22 mouse cellular contexts compared by ENCODE assay signal in genomic region chr7:37685247-37685646, GRCm38 (mm10).
DNase-seq lines count a peak whose midpoint lies in the region; ATAC-seq and TF ChIP-seq lines count a peak whose summit lies in the region.
"Had no signal": no experiment of that assay in that cellular context is flagged by ENCODE, and none has a peak within 500 bp of the region (broad histone marks: within the 10 kb centered on the region; RNA-seq: fewer than 3 reads in every experiment).

No protein-coding gene starts in this region.

- H3K27ac ChIP-seq in cerebellum, adult 2 months (ENCODE audit: insufficient read depth, low read length) = peak overlapping the region; percentile 4
- H3K27ac ChIP-seq: embryonic facial prominence, embryonic 15.5 days; hindbrain, embryonic 14.5 days; intestine, embryonic 15.5 days; kidney, postnatal 0 days; midbrain, embryonic 12.5 days; stomach, postnatal 0 days had no signal

- H3K4me1 ChIP-seq in cerebellum, adult 2 months (ENCODE audit: control insufficient read depth, insufficient read depth, low read length) = peaks cover 28% of the 10 kb centered on the region
- H3K4me1 ChIP-seq: intestine, embryonic 15.5 days had no signal

- 11% methylated on average over 3 of the region's 3 CpGs for WGBS in cerebellum, adult 2 months

- H3K27me3 ChIP-seq in cerebellum, adult 2 months (ENCODE audit: control insufficient read depth, insufficient read depth, low read length) = no peaks in the 10 kb centered on the region
- H3K27me3 ChIP-seq: embryonic facial prominence, embryonic 15.5 days; heart, embryonic 12.5 days; intestine, embryonic 15.5 days; midbrain, embryonic 12.5 days had no signal

- DNase-seq in cerebellum, postnatal 4 days (ENCODE audit: low spot score in 2 of 2) = no peak
- DNase-seq in left cerebral cortex, postnatal 4 days = peak; percentile 54
- DNase-seq in left cerebral cortex, postnatal 36 days (ENCODE audit: low spot score in 2 of 2) = no peak
- DNase-seq in cerebellum, adult 2 months = peak; percentile 72 to 85
- peak; percentile 75 to 79 for DNase-seq in cerebellum, postnatal 25 days
- no peak for DNase-seq in lung, postnatal 36 days
- no peak for DNase-seq in thymus, postnatal 14 days
- DNase-seq: adrenal gland, postnatal 14 days; gastrocnemius, postnatal 10 days; heart, postnatal 10 days; liver, postnatal 0 days; thymus, adult 2 months had no signal

- intact Hi-C loops in left cerebral cortex, postnatal 4 days (cut with DNase I) = no loop called here
- intact Hi-C loops in left cerebral cortex, postnatal 36 days (cut with DNase I) = no loop called here

- no peak for TF ChIP-seq POLR2A in cerebellum, adult 2 months (IDR thresholded peaks at IDR 0.05; ENCODE audit: borderline replicate concordance, insufficient read depth, low read length)

- ATAC-seq in cerebellum, adult (ENCODE audit: insufficient number of reproducible peaks, low FRiP score, low TSS enrichment) = peak; percentile 57; the same call in 1 of the 2 replicates
- ATAC-seq: forebrain, embryonic 16.5 days; intestine, embryonic 15.5 days; liver, postnatal 0 days; lung, postnatal 0 days had no signal

- TF ChIP-seq CTCF in cerebellum, adult 2 months (IDR thresholded peaks at IDR 0.05; ENCODE audit: borderline replicate concordance, insufficient read depth, low read depth, low read length) = no peak

- no peak overlapping the region for H3K4me3 ChIP-seq in cerebellum, adult 2 months (replicated peaks; ENCODE audit: insufficient read depth, low read depth, low read length)
- H3K4me3 ChIP-seq: embryonic facial prominence, embryonic 15.5 days; heart, embryonic 12.5 days; intestine, embryonic 15.5 days; midbrain, embryonic 12.5 days had no signal

Comparison
In these comparisons a context has a peak if more than half of its experiments do, and no peak if none do; other contexts are left out.
1. DNase-seq: peak in left cerebral cortex, postnatal 4 days (single experiment), cerebellum, adult 2 months (2 of 2) and cerebellum, postnatal 25 days (2 of 2); none in cerebellum, postnatal 4 days (0 of 2), left cerebral cortex, postnatal 36 days (0 of 2), lung, postnatal 36 days (single experiment) and thymus, postnatal 14 days (single experiment).